Mouse (Mus musculus): Measurements from ENCODE around the gene Igf1. TPM values are rescaled to one million over a fixed set of nuclear protein-coding genes. Genes with fewer than 3 reads are reported as not detected.

Gene Igf1
- polyA plus RNA-seq, 1 experiment: 6.1 TPM

DNA sequence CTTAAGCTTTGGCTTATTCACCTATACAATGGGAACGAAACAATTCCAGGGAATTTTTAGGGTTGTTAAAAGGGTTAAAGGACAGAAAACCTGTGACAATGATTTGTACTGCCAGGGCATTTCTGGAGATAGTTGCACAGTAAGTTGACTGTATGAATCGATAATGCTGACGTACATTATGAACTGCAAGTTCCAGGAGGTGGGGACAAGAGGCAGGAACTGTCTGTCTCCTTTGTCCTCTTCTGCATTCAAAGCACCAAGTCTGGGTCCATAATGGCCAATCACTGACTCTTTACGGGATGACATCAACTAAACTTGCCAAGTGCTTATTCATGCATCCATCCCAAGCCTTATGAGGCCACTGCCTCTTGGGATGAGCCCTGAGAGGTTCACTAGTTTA, 39.3 kb downstream of the Igf1 start:
- H3K27ac ChIP-seq (ENCODE audit: insufficient read depth, low read depth, low read length): no peak overlapping the region
- H3K4me1 ChIP-seq (ENCODE audit: control insufficient read depth, insufficient read depth, insufficient read length, low read length): no peaks in the 10 kb centered on the region
- no peaks in the 10 kb centered on the region for H3K36me3 ChIP-seq (ENCODE audit: control insufficient read depth, insufficient read depth, low read length)
- TF ChIP-seq CTCF (IDR thresholded peaks at IDR 0.05; ENCODE audit: extremely low read depth, insufficient read length, insufficient replicate concordance, low read depth, low read length): no peak
- TF ChIP-seq POLR2A (IDR thresholded peaks at IDR 0.05; ENCODE audit: low read depth, low read length): no peak
- H3K4me3 ChIP-seq (ENCODE audit: low read depth, low read length): no peak overlapping the region
- H3K27me3 ChIP-seq (ENCODE audit: control insufficient read depth, insufficient read depth, low read length): no peaks in the 10 kb centered on the region
- WGBS: 89% methylated on average over 4 of the region's 4 CpGs

DNA sequence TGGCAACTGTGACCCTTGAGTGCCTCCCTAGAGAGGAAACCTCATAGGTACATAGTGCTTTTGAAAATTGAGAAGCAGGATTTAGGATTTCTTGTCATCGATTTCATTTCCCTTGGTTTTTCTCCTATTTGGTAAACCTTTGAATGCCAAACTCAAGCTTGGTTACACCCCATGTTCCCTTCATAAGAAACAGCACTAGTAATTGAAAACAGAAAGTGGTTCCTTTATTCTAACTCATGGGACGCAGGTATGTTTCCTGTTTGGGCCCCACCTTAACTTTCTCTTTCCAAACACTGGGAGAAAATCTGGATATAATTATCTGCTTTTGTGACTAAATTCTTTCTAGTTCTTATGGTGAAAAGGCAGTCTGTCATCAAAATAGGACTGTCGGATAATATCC, 40.8 kb downstream of the Igf1 start:
- H3K27ac ChIP-seq (ENCODE audit: insufficient read depth, low read depth, low read length): no peak overlapping the region
- TF ChIP-seq POLR2A (IDR thresholded peaks at IDR 0.05; ENCODE audit: low read depth, low read length) (no peak), CTCF (IDR thresholded peaks at IDR 0.05; ENCODE audit: extremely low read depth, insufficient read length, insufficient replicate concordance, low read depth, low read length) (no peak)
- H3K36me3 ChIP-seq (ENCODE audit: control insufficient read depth, insufficient read depth, low read length): no peaks in the 10 kb centered on the region
- H3K4me1 ChIP-seq (ENCODE audit: control insufficient read depth, insufficient read depth, insufficient read length, low read length): no peaks in the 10 kb centered on the region
- H3K4me3 ChIP-seq (ENCODE audit: low read depth, low read length): no peak overlapping the region
- 89% methylated on average over 3 of the region's 3 CpGs for WGBS
- H3K27me3 ChIP-seq (ENCODE audit: control insufficient read depth, insufficient read depth, low read length): no peaks in the 10 kb centered on the region

DNA sequence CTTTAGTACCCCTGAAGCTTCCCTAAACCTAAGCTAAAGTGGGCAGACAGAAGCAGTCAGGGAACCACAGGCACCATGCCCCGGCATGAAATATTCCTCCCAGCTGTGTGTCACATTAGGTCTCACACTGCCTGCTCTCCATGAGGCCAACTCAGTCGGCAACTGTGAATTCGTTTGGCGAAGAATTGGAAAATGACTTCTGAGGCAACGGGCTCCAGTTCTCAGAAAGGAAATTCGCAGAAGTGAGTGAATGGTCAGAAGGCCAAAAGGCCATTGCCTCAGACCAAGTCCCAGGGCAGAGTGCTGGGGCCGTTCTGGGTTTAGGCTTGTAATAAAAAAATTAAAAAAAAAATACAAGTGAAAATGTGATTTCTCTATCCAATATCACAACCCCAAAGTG, 43.9 kb downstream of the Igf1 start:
- Histone ChIP-seq H3K4me1 (ENCODE audit: control insufficient read depth, insufficient read depth, insufficient read length, low read length) (no peaks in the 10 kb centered on the region), H3K27ac (ENCODE audit: insufficient read depth, low read depth, low read length) (no peak overlapping the region), H3K36me3 (ENCODE audit: control insufficient read depth, insufficient read depth, low read length) (no peaks in the 10 kb centered on the region), H3K4me3 (ENCODE audit: low read depth, low read length) (no peak overlapping the region), H3K27me3 (ENCODE audit: control insufficient read depth, insufficient read depth, low read length) (no peaks in the 10 kb centered on the region)
- TF ChIP-seq POLR2A (IDR thresholded peaks at IDR 0.05; ENCODE audit: low read depth, low read length): no peak
- no peak for TF ChIP-seq CTCF (IDR thresholded peaks at IDR 0.05; ENCODE audit: extremely low read depth, insufficient read length, insufficient replicate concordance, low read depth, low read length)
- 77% methylated on average over 7 of the region's 7 CpGs for WGBS

DNA sequence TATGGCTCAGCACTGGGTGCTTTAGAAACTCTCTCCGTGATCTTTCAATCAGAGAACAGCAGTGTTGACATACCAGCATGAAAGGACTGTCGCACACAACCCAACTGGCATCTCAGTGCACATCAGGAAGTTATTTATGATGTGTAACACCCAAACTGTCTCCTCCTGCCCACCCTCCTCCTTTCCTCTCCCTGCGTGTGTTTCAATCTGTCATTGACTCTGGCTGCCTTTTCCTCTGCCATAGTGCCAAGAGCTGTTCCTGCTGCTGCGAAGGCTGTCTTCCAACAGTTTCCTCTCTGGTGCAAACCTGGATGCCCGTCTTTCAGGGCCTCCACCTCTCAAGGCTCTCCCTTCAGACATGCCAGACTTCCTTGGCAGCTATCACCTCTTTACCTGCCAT, 46.3 kb downstream of the Igf1 start:
- no peaks in the 10 kb centered on the region for H3K4me1 ChIP-seq (ENCODE audit: control insufficient read depth, insufficient read depth, insufficient read length, low read length)
- no peaks in the 10 kb centered on the region for H3K27me3 ChIP-seq (ENCODE audit: control insufficient read depth, insufficient read depth, low read length)
- H3K27ac ChIP-seq (ENCODE audit: insufficient read depth, low read depth, low read length): no peak overlapping the region
- no peak for TF ChIP-seq POLR2A (IDR thresholded peaks at IDR 0.05; ENCODE audit: low read depth, low read length)
- TF ChIP-seq CTCF (IDR thresholded peaks at IDR 0.05; ENCODE audit: extremely low read depth, insufficient read length, insufficient replicate concordance, low read depth, low read length): no peak
- WGBS: 59% methylated on average over 5 of the region's 5 CpGs
- H3K4me3 ChIP-seq (ENCODE audit: low read depth, low read length): no peak overlapping the region
- no peaks in the 10 kb centered on the region for H3K36me3 ChIP-seq (ENCODE audit: control insufficient read depth, insufficient read depth, low read length)

DNA sequence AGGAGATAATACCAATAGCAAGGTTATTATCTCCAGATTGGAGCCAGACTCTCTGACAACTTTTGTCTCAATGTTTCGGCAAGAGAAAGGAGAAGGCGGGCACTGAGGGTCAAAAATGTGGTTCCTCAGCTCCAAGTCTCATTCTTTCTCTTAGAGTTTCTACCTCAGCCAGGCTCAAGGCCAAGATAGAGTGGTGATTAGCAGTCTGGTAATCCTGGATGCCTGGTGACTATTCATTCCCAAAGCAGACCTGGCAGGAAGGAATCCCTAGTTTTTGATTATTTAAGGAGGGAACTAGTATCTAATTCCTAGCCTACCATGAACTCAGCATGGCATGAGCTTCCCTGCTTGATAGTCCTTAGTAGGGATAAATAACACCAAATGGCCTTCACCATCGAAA, 47.0 kb downstream of the Igf1 start:
- 72% methylated on average over 3 of the region's 3 CpGs for WGBS
- Histone ChIP-seq H3K27ac (ENCODE audit: insufficient read depth, low read depth, low read length) (no peak overlapping the region), H3K4me1 (ENCODE audit: control insufficient read depth, insufficient read depth, insufficient read length, low read length) (no peaks in the 10 kb centered on the region), H3K36me3 (ENCODE audit: control insufficient read depth, insufficient read depth, low read length) (no peaks in the 10 kb centered on the region), H3K4me3 (ENCODE audit: low read depth, low read length) (no peak overlapping the region), H3K27me3 (ENCODE audit: control insufficient read depth, insufficient read depth, low read length) (no peaks in the 10 kb centered on the region)
- TF ChIP-seq CTCF (IDR thresholded peaks at IDR 0.05; ENCODE audit: extremely low read depth, insufficient read length, insufficient replicate concordance, low read depth, low read length) (no peak), POLR2A (IDR thresholded peaks at IDR 0.05; ENCODE audit: low read depth, low read length) (no peak)

DNA sequence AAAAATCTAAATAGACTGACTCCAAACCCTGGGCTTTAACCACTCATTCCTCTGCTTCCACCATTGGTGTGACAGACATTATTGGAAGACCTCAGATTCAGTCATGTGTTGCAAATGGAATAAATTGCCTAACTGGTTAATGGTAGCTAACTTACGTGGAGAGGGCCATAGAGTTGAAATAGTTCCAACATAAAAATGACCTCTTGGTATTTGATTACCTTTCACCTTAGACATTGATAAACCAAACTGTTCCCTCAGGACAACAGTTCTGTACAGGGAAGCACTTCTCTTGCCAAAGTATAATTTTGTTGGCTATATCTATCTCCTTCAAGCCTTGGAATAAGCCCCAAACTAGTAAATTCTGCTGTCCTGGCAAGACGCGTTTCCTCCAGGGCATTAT, 48.1 kb downstream of the Igf1 start:
- Histone ChIP-seq H3K27me3 (ENCODE audit: control insufficient read depth, insufficient read depth, low read length) (no peaks in the 10 kb centered on the region), H3K36me3 (ENCODE audit: control insufficient read depth, insufficient read depth, low read length) (no peaks in the 10 kb centered on the region), H3K4me1 (ENCODE audit: control insufficient read depth, insufficient read depth, insufficient read length, low read length) (no peaks in the 10 kb centered on the region), H3K27ac (ENCODE audit: insufficient read depth, low read depth, low read length) (no peak overlapping the region), H3K4me3 (ENCODE audit: low read depth, low read length) (no peak overlapping the region)
- no peak for TF ChIP-seq POLR2A (IDR thresholded peaks at IDR 0.05; ENCODE audit: low read depth, low read length)
- no peak for TF ChIP-seq CTCF (IDR thresholded peaks at IDR 0.05; ENCODE audit: extremely low read depth, insufficient read length, insufficient replicate concordance, low read depth, low read length)
- WGBS: 81% methylated on average over 3 of the region's 3 CpGs

DNA sequence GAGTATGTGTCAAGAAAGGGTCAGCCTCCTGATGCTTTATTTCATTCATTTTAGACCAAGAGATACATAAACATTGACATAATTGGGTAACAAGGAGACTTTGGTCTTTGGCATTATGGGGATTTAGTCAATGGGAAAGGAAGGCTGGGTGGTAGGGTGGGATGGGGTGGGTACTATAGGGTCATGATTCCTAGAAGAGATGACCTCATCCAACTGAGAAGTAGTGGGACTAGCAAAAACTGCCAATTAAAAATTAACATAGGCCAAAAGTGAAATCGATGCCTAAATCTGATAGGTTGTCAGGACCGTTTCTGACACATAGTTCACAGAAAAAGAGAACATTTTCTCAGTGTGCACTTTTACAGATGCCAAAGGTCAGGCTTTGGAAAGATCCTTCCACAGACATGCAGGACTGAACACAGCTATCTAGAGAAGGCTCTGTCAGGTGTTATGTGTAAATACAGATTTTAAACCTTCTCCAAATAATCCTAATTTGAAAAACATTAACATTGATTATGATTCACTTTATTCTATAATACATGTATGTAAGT, 48.8 kb downstream of the Igf1 start:
- 92% methylated on average over 2 of the region's 2 CpGs for WGBS
- H3K4me3 ChIP-seq (ENCODE audit: low read depth, low read length): no peak overlapping the region
- no peak overlapping the region for H3K27ac ChIP-seq (ENCODE audit: insufficient read depth, low read depth, low read length)
- H3K27me3 ChIP-seq (ENCODE audit: control insufficient read depth, insufficient read depth, low read length): no peaks in the 10 kb centered on the region
- no peaks in the 10 kb centered on the region for H3K36me3 ChIP-seq (ENCODE audit: control insufficient read depth, insufficient read depth, low read length)
- H3K4me1 ChIP-seq (ENCODE audit: control insufficient read depth, insufficient read depth, insufficient read length, low read length): no peaks in the 10 kb centered on the region
- TF ChIP-seq POLR2A (IDR thresholded peaks at IDR 0.05; ENCODE audit: low read depth, low read length) (no peak), CTCF (IDR thresholded peaks at IDR 0.05; ENCODE audit: extremely low read depth, insufficient read length, insufficient replicate concordance, low read depth, low read length) (no peak)
